Mouse (Mus musculus) olfactory bulb, adult 2 months (tissue): ENCODE results near the gene Noc3l.

Experiments used
- CTCF ChIP-seq: fragments of 200-500 bp; IDR thresholded peaks from 2 replicates; pipeline ENCODE4 v1.5.1; 2012; ENCODE audit warnings: low read depth, mild to moderate bottlenecking, low read length, moderate library complexity; ENCODE audit not compliant: insufficient read depth
- POLR2A ChIP-seq: fragments of 200-500 bp; IDR thresholded peaks from 2 replicates; pipeline ENCODE4 v1.6.1; 2012; ENCODE audit warnings: mild to moderate bottlenecking, low read depth, low read length, moderate library complexity; ENCODE audit not compliant: insufficient read depth

DNA sequence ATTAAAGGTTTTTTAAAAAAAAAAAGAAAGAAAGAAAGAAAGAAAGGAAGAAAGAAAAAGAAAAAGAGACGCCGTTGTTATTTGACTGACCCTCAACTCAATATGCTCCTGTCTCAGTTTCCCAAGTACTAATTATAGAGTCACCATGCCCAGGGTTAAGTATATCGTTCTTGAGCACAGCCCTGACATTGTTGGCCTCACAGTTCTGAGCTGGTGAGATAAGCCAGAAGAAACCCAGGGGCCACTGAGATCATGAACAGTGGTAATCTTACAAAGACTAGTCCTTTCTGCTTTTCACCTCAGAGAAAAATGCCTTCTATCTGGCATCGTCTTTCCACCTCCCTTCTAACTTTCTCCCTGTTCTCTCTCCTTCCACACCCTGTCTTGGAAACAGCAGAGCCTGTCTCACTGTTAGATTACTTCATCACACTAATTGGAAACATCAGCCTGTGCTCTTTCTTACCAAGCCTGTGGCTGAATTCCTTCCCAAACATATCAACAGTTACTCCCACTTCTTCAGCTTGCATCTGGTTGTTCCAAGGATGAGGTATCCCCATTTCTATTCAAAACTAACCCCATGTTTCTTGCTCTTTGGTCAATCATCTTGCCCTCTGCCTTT is 1.3 kb upstream of the Noc3l start:
- no peak for TF ChIP-seq CTCF
- TF ChIP-seq POLR2A: no peak
